8 mouse cellular contexts compared by ENCODE assay signal in the genomic region with DNA sequence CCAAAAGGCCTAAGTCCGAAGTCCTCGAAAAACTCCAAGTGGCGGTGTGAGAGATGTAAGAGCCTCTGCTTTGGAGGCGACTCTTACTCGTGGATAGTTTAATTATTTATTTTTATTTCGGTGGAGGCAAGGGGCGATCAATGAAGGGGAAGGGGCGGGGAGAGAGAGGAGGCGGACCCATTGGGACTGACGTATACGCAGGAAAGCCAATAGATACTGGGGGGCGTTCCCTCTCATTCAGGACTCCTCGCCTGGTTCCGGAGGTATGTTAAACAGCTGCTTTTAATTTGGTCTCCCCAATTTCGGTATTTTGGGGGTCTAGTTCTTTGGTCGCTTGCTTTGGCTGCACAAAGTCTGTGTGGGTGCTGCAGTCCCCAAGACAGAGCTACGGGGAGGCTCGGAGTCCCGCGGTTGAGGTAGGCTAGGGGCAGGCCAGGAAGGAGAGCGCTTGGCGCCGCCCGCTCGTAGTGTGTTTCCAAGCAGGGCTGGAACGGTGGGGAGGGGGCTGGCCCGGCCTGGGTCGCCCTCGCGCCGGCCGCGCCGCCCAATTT. TPM values are rescaled to one million over a fixed set of nuclear protein-coding genes. Genes with fewer than 3 reads are reported as not detected.
A peak's percentile ranks its signal among the peaks of the same experiment; 100 is the strongest.
DNase-seq lines count a peak whose midpoint lies in the region; ATAC-seq lines count a peak whose summit lies in the region.

Sin3a (plus strand) TSS at position 240 of the 551 bp plus-strand sequence.

- peak within 1 kb of the TSS; percentile 91 for H3K4me2 ChIP-seq in hindbrain, embryonic 11.5 days (replicated peaks; ENCODE audit: low read depth, low read length)
- peak within 1 kb of the TSS; percentile 87 for H3K4me2 ChIP-seq in lung, embryonic 16.5 days (ENCODE audit: low read depth, low read length)

- peaks cover 4% of the 10 kb centered on the region; the same call in 1 of the 2 replicates for H3K4me1 ChIP-seq in hindbrain, embryonic 11.5 days (replicated peaks; ENCODE audit: control insufficient read depth, insufficient read depth, low read length)
- H3K4me1 ChIP-seq in lung, embryonic 16.5 days (replicated peaks; ENCODE audit: control insufficient read depth, insufficient read depth, low read length), result peaks cover 8% of the 10 kb centered on the region

- H3K9me3 ChIP-seq in hindbrain, embryonic 11.5 days (ENCODE audit: control insufficient read depth, low read length), result no peaks in the 10 kb centered on the region
- no peaks in the 10 kb centered on the region for H3K9me3 ChIP-seq in lung, embryonic 16.5 days (ENCODE audit: control insufficient read depth, low read length)

- ATAC-seq in hindbrain, embryonic 11.5 days (ENCODE audit: low FRiP score), result no peak
- no peak for ATAC-seq in lung, embryonic 16.5 days (ENCODE audit: low read depth)

- 0% methylated on average over 34 of the region's 34 CpGs for WGBS in hindbrain, embryonic 11.5 days
- WGBS in lung, embryonic 16.5 days, result under 1% methylated on average over 34 of the region's 34 CpGs

- no peaks in the 10 kb centered on the region for H3K27me3 ChIP-seq in hindbrain, embryonic 11.5 days (ENCODE audit: control insufficient read depth, insufficient read depth, low read length)
- H3K27me3 ChIP-seq in lung, embryonic 16.5 days (ENCODE audit: control insufficient read depth, insufficient read depth, low read depth, low read length), result no peaks in the 10 kb centered on the region

- DNase-seq in MEL-GATA-1-ER (ENCODE audit: extremely low read depth, low read depth), result peak; percentile 74
- peak; percentile 67 for DNase-seq in cerebellum, adult 8-10 months
- DNase-seq in frontal cortex, postnatal 10 days (ENCODE audit: low spot score in 2 of 2), result peak; percentile 57 to 71
- peak; percentile 85 for DNase-seq in hindbrain, embryonic 11.5 days (ENCODE audit: low spot score)
- peak; percentile 77 for DNase-seq in layer of hippocampus, adult 9-11 months
- peak; percentile 63 for DNase-seq in ovary, adult 18-20 months (ENCODE audit: low spot score)
- DNase-seq in thymus, postnatal 0 days (ENCODE audit: low spot score), result peak; percentile 84

- H3K4me3 ChIP-seq in hindbrain, embryonic 11.5 days (ENCODE audit: low read depth, low read length), result peak within 1 kb of the TSS; percentile 92
- H3K4me3 ChIP-seq in lung, embryonic 16.5 days (ENCODE audit: low read length), result peak within 1 kb of the TSS; percentile 99

- H3K36me3 ChIP-seq in hindbrain, embryonic 11.5 days (ENCODE audit: control insufficient read depth, insufficient read depth, low read length), result no peaks in the 10 kb centered on the region
- no peaks in the 10 kb centered on the region for H3K36me3 ChIP-seq in lung, embryonic 16.5 days (ENCODE audit: control insufficient read depth, insufficient read depth, low read length)

- peak within 1 kb of the TSS; percentile 73 for H3K9ac ChIP-seq in hindbrain, embryonic 11.5 days (ENCODE audit: low read depth, low read length)
- peak within 1 kb of the TSS; percentile 81 for H3K9ac ChIP-seq in lung, embryonic 16.5 days (ENCODE audit: low read length)

- H3K27ac ChIP-seq in hindbrain, embryonic 11.5 days (ENCODE audit: low read depth, low read length), result peak within 1 kb of the TSS; percentile 98
- peak within 1 kb of the TSS; percentile 100 for H3K27ac ChIP-seq in lung, embryonic 16.5 days (ENCODE audit: low read length)

RNA-seq across cellular contexts. Expression of gene Sin3a, which starts in this region (rescaled TPM):
- 52.8 and 53.8 TPM in 2 replicates for polyA plus RNA-seq in hindbrain, embryonic 11.5 days (2014; fragmentation: Nextera tagmentation; extraction: Ambion mirVana)
- polyA plus RNA-seq in lung, embryonic 16.5 days (2015; fragmentation: Nextera tagmentation; extraction: Ambion mirVana), result 31.3 and 33.6 TPM in 2 replicates
- polyA plus RNA-seq in thymus, postnatal 0 days (2015; fragmentation: Nextera tagmentation; extraction: Ambion mirVana), result 25.3 and 26.6 TPM in 2 replicates
